Mouse (Mus musculus): ENCODE measurements around the gene Olfr66. TPM values are rescaled to one million over a fixed set of nuclear protein-coding genes. Genes with fewer than 3 reads are reported as not detected.

Gene Olfr66
- not detected in 2 replicates for polyA plus RNA-seq (2012)

- TF ChIP-seq GATA1 (IDR thresholded peaks at IDR 0.05; ENCODE audit: low read length): no peak
These were observed at the start of gene Olfr66 for GRCm38 (mm10) chr7:103886152-103886551. Olfr66 (minus strand) TSS chr7:103886252.

- no peak for TF ChIP-seq GATA1 (IDR thresholded peaks at IDR 0.05; ENCODE audit: low read length)
These were observed 48.2 kb upstream of the Olfr66 start, which contains the start of gene Olfr632 for GRCm38 (mm10) chr7:103934264-103934663. Olfr632 (plus strand) TSS chr7:103934347.

DNA sequence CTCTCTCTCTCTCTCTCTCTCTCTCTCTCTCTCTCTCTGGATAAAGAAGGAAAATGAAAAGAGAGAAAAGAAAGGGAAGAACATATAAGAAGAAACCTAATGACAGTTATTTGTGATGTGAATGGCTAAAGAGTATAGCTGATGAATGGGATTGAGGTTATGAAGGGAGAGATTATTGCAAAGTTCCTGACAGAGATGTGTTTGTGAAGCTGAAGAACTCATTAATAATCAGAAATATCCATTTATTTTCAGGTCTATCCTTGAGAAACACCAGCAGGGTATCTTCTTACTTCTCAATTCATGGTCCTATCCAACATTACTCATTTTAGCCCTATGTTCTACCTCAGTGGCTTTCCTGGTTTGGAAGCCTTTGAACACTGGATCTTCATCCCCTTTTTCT, 42.5 kb upstream of the Olfr66 start, which contains the start of gene Olfr631:
Gene Olfr631, plus strand, starts transcription at position 301 of the 400 bp plus-strand sequence.
- TF ChIP-seq GATA1 (IDR thresholded peaks at IDR 0.05; ENCODE audit: low read length): no peak

- TF ChIP-seq GATA1 (IDR thresholded peaks at IDR 0.05; ENCODE audit: low read length): no peak
These were observed 29.3 kb upstream of the Olfr66 start for GRCm38 (mm10) chr7:103915338-103915737.

- TF ChIP-seq GATA1 (IDR thresholded peaks at IDR 0.05; ENCODE audit: low read length): no peak
These were observed 27.0 kb upstream of the Olfr66 start for GRCm38 (mm10) chr7:103912969-103913511.

DNA sequence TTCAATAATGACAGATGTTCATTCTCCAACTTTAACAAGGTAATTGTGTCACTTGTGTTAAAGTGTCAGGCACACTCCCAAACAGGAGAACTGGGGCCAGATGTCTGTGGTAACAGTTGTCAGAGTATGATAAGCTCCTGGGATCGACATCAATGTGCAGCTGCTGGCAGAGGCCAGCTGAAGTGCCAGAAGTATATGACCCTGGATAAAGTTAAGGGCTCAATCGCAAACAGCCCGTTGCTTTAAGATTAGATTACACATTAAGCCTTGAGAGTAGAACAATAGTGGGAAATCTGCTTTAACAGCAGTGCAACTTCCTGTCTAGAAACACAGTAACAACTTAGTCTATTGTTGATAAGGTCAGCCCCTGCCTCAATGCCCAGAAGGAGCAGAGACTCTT, 24.0 kb upstream of the Olfr66 start:
- peak; percentile 99 for TF ChIP-seq GATA1 (IDR thresholded peaks at IDR 0.05; ENCODE audit: low read length)

GRCm38 (mm10) chr7:103903187-103903586, 17.1 kb upstream of the Olfr66 start, which contains the start of gene Olfr65:
Olfr65 (plus strand) TSS chr7:103903487.
- TF ChIP-seq GATA1 (IDR thresholded peaks at IDR 0.05; ENCODE audit: low read length): no peak

DNA sequence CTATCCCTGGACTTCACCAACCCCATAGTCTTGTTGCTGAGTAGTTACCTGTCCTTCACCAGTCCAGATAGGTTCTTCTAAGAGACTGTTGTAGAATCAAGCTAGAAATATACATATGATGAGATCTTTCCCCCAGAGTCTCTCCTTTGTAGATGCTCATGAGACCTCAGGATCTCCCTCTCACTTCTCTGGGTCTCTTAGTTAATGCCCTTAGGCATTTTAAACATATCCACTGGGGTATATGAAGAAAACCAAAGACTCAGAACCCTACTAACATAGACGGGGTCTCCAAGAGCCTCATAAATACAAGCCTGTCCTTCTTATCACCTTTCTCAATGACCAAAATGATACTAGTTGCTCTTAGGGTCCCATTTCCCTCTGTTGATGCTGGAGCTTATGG, 8.3 kb upstream of the Olfr66 start, which contains the start of gene Olfr64:
Gene Olfr64, minus strand, starts transcription at position 101 of the 400 bp plus-strand sequence.
- no peak for TF ChIP-seq GATA1 (IDR thresholded peaks at IDR 0.05; ENCODE audit: low read length)

GRCm38 (mm10) chr7:103877093-103877492, 9.0 kb downstream of the Olfr66 start:
- peak; percentile 68 for TF ChIP-seq GATA1 (IDR thresholded peaks at IDR 0.05; ENCODE audit: low read length)

GRCm38 (mm10) chr7:103874451-103874850, 11.6 kb downstream of the Olfr66 start:
- no peak for TF ChIP-seq GATA1 (IDR thresholded peaks at IDR 0.05; ENCODE audit: low read length)

- no peak for TF ChIP-seq GATA1 (IDR thresholded peaks at IDR 0.05; ENCODE audit: low read length)
These were observed 13.0 kb downstream of the Olfr66 start for GRCm38 (mm10) chr7:103873064-103873463.

DNA sequence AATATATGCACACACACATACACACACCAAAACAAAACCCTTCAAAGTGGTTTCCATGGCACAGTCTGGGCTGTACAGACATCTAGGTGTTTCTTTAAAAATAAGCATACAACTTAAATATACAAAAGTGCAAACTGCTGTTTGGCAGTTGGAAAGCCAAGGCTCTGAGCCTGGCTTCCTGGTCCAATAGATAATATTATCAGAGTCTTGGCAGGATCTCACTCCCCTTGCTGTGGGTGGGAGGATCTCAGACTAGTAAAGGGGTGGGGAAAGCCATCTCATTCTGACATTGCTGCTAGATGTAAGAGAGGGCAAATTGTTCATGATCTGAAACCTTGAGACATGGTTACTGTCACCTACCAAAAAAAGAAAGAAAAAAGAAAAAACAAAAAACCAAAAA, 15.4 kb downstream of the Olfr66 start:
- TF ChIP-seq GATA1 (IDR thresholded peaks at IDR 0.05; ENCODE audit: low read length): peak; percentile 43

DNA sequence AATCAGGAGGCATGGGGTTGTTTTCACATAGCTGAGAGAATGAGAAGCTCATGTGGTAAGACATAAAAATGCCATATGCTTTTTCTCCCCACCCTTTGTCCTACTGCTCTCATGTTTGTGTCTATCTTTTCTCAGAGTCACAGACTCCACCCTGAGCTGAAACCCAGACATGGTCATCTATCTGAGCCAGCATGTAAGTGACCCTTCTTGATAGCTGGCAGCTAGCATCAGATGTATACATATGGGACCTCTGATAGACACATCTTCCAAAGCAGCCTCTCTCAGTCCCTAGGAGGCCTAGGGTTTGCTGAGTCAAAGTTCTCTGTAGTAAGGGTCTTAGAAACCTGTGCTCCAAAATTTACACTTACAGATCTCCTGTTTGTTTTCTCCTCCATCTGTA, 20.3 kb downstream of the Olfr66 start:
- peak; percentile 51 for TF ChIP-seq GATA1 (IDR thresholded peaks at IDR 0.05; ENCODE audit: low read length)

DNA sequence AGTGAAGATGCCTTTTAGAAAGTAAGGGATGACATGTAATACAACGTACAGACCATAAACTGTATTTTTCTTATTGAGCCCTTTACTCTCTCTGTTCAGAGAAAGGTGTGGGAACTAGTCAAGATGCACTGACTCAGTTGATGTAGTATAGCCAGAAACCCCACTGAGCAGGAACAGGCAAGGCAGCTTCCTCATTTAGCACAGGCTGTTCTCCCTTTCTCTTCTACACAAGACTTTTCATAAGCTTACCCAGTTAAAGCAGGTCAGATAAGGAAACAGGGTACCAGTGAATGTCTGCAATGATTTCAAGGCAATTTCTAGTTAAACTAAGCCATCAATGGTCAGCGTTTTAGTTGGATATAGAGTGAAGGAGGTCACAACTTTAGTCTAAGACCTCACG, 24.5 kb downstream of the Olfr66 start:
- no peak for TF ChIP-seq GATA1 (IDR thresholded peaks at IDR 0.05; ENCODE audit: low read length)

DNA sequence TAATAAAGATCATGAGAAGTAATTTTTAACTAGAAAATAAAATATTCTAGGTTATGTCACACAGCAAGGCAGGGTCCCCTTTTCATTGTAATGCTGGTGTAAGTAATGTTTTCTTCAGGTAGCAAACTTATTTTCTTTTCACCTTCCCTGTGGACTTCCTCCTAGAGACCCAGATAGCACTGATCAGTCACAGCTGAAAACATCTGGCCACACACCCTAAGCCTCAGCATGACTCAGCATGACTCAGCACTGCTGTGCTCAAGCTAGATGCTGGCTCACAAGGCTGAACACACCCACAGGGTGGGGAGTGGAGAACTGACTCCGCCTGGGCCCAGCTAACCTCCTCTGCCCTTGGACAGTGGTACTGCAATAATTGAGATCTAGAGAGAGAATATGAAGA, 25.2 kb downstream of the Olfr66 start:
- peak; percentile 32 for TF ChIP-seq GATA1 (IDR thresholded peaks at IDR 0.05; ENCODE audit: low read length)

GRCm38 (mm10) chr7:103859076-103859475, 27.0 kb downstream of the Olfr66 start:
- TF ChIP-seq GATA1 (IDR thresholded peaks at IDR 0.05; ENCODE audit: low read length): peak; percentile 40

- no peak for TF ChIP-seq GATA1 (IDR thresholded peaks at IDR 0.05; ENCODE audit: low read length)
These were observed 31.4 kb downstream of the Olfr66 start for GRCm38 (mm10) chr7:103854669-103855068.
